Mouse (Mus musculus) kidney, adult 2 months (tissue): ENCODE measurements around the gene Sufu. TPM values are rescaled to one million over a fixed set of nuclear protein-coding genes. Genes with fewer than 3 reads are reported as not detected.

Source experiments
- DNase-seq: peaks from one replicate; pipeline ENCODE4 v3.0.0; 2021
- H3K27ac ChIP-seq: fragments of 200-500 bp; 2 replicates; pipeline ENCODE4 v1.5.1; 2012; ENCODE audit warnings: low read depth, low read length, control low read depth, inconsistent platforms; ENCODE audit not compliant: insufficient read depth
- H3K27me3 ChIP-seq: fragments of 200-500 bp; replicated peaks from 2 replicates; pipeline ENCODE4 v1.6.1; 2012; ENCODE audit warnings: mild to moderate bottlenecking, moderate library complexity, low read length, inconsistent platforms; ENCODE audit not compliant: control insufficient read depth, insufficient read depth
- H3K36me3 ChIP-seq: fragments of 200-500 bp; 2 replicates; pipeline ENCODE4 v1.6.1; 2012; ENCODE audit warnings: mild to moderate bottlenecking, moderate library complexity, low read length, inconsistent platforms; ENCODE audit not compliant: control insufficient read depth, insufficient read depth
- H3K4me1 ChIP-seq: fragments of 200-500 bp; 2 replicates; pipeline ENCODE4 v1.6.1; 2011; ENCODE audit warnings: low read length; ENCODE audit not compliant: control insufficient read depth, insufficient read depth
- H3K4me3 ChIP-seq: fragments of 200-500 bp; 2 replicates; pipeline ENCODE4 v1.5.1; 2011; ENCODE audit warnings: mild to moderate bottlenecking, low read depth, low read length, control low read depth; ENCODE audit not compliant: insufficient read depth
- CTCF ChIP-seq: fragments of 200-500 bp; conservative IDR thresholded peaks from 2 replicates; pipeline ENCODE4 v1.5.1; 2011; ENCODE audit warnings: low read depth, mild to moderate bottlenecking, control low read depth, low read length, moderate library complexity, mixed read lengths; ENCODE audit not compliant: insufficient read depth, insufficient read length
- POLR2A ChIP-seq: fragments of 200-500 bp; IDR thresholded peaks from one replicate; pipeline ENCODE4 v1.6.1; 2011; ENCODE audit warnings: low read depth, low read length, control low read depth
- WGBS: fragments of 180-500 bp; shearing (Covaris S2); methylation state at CpG from one replicate; pipeline ENCODE4 v1.1.7; 2018; 5-methylcytosine and 5-hydroxymethylcytosine counted together
- polyA plus RNA-seq: library from polyadenylated mRNA; depleted of rRNA; stranded (reverse); fragments of >200 nt; gene quantifications from 2 replicates; pipeline ENCODE4 v1.2.3, GENCODE M21; 2012

The Sufu gene
- polyA plus RNA-seq, 1 experiment: 38.2 TPM

GRCm38 (mm10) chr19:46356701-46357138, 40.0 kb upstream of the Sufu start:
- peak overlapping the region; percentile 71 for H3K27ac ChIP-seq
- H3K36me3 ChIP-seq: no peaks in the 10 kb centered on the region
- WGBS: under 1% methylated on average over 29 of the region's 29 CpGs
- no peaks in the 10 kb centered on the region for H3K27me3 ChIP-seq
- peak; percentile 94 for DNase-seq
- TF ChIP-seq CTCF: no peak
- TF ChIP-seq POLR2A: no peak
- H3K4me1 ChIP-seq: peaks cover 4% of the 10 kb centered on the region; the same call in 1 of the 2 replicates
- peak overlapping the region; percentile 75 for H3K4me3 ChIP-seq

DNA sequence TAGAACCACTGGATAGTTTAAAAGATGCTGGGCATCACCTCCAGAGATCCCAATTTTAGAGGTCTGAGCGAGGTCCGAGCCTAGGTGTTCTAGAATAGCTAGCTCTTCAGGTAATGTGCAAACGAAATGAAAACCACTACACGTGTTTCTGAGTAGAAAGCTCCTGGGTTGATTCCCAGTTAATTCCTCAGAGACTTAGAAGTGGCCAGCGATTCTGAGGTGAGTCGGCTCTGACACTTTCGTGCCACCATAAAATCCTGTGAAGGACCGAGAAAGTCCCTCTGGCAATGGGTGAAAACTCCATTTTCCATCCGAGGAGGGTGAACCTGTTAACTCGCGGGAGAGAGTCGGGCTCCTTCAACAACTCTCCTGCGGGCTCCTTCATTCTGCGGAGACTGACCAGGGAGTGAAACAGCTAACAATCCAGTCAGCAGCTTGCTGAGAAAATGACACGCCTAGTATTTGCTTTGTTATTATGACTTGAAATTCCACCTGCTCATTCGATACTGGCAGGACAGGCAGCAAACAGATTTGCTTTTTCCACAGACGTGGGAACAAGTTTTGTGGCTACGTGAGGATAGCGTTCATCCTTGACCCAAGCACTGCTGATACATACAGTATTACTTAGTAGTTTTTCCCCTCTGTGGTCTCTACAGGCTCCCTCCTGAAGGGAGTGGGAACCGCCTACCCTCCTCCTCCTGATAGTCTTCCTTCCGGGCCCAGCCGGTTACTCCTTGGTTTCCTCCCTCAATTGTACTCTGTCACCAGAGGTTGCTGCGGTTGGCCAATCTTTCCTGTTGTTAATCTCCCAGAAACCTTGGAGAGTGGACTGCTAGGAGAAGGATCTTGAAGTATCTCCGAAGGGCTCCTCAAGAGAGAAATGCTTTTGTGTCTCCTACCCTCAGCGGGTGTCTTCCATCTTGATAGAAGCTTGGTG, 39.1 kb upstream of the Sufu start:
- Histone ChIP-seq H3K36me3 (no peaks in the 10 kb centered on the region), H3K4me1 (peaks cover 4% of the 10 kb centered on the region; the same call in 1 of the 2 replicates), H3K27me3 (no peaks in the 10 kb centered on the region), H3K27ac (no peak overlapping the region), H3K4me3 (peak overlapping the region; percentile 75)
- DNase-seq: peak; percentile 25
- no peak for TF ChIP-seq CTCF
- no peak for TF ChIP-seq POLR2A
- 19% methylated on average over 25 of the region's 25 CpGs for WGBS

DNA sequence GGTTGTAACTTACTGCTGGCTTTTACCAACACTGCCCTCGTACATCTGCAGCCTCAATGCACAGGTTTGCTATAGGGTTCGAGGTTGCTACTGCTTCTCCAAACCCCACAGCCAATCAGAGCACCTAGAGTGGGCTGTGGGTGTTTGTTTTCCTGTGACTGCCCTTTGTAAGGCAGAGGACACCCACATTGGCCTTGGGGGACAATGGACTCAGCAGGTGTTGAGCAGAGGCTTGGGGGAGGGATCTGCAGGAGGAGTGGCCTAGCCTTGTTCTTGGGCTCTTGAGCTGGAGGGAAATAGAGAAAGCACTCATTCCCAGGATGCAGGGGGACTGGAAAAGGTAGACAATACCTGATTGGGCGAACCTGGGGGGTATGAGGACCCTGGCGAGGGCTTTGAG, 38.3 kb upstream of the Sufu start:
- 81% methylated on average over 4 of the region's 4 CpGs for WGBS
- Histone ChIP-seq H3K4me1 (peaks cover 4% of the 10 kb centered on the region; the same call in 1 of the 2 replicates), H3K27me3 (no peaks in the 10 kb centered on the region), H3K4me3 (no peak overlapping the region), H3K36me3 (no peaks in the 10 kb centered on the region), H3K27ac (no peak overlapping the region)
- no peak for DNase-seq
- TF ChIP-seq CTCF (no peak), POLR2A (no peak)

- Histone ChIP-seq H3K4me3 (no peak overlapping the region), H3K36me3 (no peaks in the 10 kb centered on the region), H3K27me3 (no peaks in the 10 kb centered on the region), H3K4me1 (no peaks in the 10 kb centered on the region), H3K27ac (no peak overlapping the region)
- DNase-seq: no peak
- no peak for TF ChIP-seq CTCF
- 90% methylated on average over 8 of the region's 8 CpGs for WGBS
These were observed 34.6 kb upstream of the Sufu start for GRCm38 (mm10) chr19:46362104-46362503.

DNA sequence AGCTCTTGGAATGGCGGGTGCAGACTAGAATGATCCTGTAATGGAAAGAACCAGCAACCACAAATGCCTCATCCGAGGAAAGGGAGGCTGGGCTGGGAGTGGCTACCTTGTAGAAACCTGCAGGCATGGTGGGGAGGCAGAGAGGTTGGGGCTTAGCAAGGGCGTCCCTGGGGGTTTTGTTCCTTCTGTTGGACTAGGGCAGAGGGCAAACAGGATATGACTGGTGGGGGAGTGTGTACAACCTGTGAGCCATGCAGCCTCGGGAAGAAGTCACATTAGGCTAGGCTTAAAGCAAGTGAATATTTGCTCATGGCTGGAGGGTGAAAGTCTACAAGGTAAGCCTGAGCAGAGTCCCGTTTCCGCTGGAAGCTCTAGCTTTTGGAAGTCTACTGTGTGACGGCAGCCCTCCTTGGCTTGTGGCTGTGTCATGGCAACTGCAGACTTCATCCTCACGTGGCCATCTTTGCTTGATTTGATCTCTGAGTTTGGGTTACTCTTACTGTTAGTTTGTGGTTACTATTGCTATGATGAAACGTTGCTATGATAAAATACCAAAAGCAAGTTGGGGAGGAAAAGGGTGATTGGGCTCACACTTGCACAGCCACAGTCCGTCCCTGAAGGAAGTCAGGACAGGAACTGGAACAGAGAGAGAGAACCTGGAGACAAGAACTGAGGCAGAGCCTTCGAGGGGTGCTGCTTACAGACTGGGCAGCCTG, 33.2 kb upstream of the Sufu start:
- no peak for DNase-seq
- no peak overlapping the region for H3K4me3 ChIP-seq
- H3K27me3 ChIP-seq: no peaks in the 10 kb centered on the region
- H3K36me3 ChIP-seq: no peaks in the 10 kb centered on the region
- TF ChIP-seq CTCF (no peak), POLR2A (no peak)
- H3K27ac ChIP-seq: no peak overlapping the region
- no peaks in the 10 kb centered on the region for H3K4me1 ChIP-seq
- WGBS: 62% methylated on average over 11 of the region's 11 CpGs

GRCm38 (mm10) chr19:46367798-46368590, 28.7 kb upstream of the Sufu start:
- no peak overlapping the region for H3K27ac ChIP-seq
- no peaks in the 10 kb centered on the region for H3K4me1 ChIP-seq
- DNase-seq: no peak
- no peak for TF ChIP-seq CTCF
- TF ChIP-seq POLR2A: no peak
- 87% methylated on average over 22 of the region's 23 CpGs for WGBS
- no peaks in the 10 kb centered on the region for H3K27me3 ChIP-seq
- H3K36me3 ChIP-seq: no peaks in the 10 kb centered on the region
- H3K4me3 ChIP-seq: no peak overlapping the region
